Mouse (Mus musculus): ENCODE measurements around the gene Strada.

DNA sequence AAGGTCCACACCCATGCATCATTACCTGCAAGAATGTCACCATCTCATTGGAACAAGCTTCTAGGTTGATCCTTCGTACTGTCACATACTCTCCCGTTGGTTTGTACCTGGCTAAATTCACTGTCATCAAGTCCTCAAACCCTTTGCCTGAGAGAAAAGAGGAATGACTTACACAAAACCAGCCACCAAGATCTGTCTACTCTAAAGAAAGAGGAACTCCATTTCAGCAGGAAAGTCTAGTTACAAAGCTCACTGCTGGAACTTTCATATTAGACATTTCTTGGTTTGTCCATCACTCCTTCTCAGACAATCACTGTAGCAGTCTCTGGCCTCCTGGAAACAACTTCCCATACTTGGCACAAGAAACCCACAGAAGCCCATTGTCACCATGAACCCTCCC lies 28.7 kb downstream of the Strada start:
- no peak for TF ChIP-seq CTCF (conservative IDR thresholded peaks at IDR 0.05; ENCODE audit: low read length)
- no peak for TF ChIP-seq NANOG (IDR thresholded peaks at IDR 0.05; ENCODE audit: borderline replicate concordance, low read length)

Data from E14TG2a.4 (cell line).